Mouse (Mus musculus) G1E-ER4 (cell line): ENCODE results near the gene Tpm3. TPM values are rescaled to one million over a fixed set of nuclear protein-coding genes. Genes with fewer than 3 reads are reported as not detected.

Experiments
- GATA1 ChIP-seq: IDR thresholded peaks from one replicate; pipeline ENCODE4 v1.8.0; 2012; ENCODE audit warnings: low read length, inconsistent platforms
- polyA plus RNA-seq: library from polyadenylated mRNA; stranded (reverse); fragments of >175 nt; gene quantifications from 2 replicates; pipeline ENCODE4 v1.2.3, GENCODE M21; 2012

The Tpm3 gene
- polyA plus RNA-seq, 1 experiment = 266 TPM

- TF ChIP-seq GATA1 = no peak
These were observed 31.5 kb downstream of the Tpm3 start, which contains the start of gene Nup210l for GRCm38 (mm10) chr3:90103938-90104337. Gene Nup210l (plus strand): TSS chr3:90104132.

DNA sequence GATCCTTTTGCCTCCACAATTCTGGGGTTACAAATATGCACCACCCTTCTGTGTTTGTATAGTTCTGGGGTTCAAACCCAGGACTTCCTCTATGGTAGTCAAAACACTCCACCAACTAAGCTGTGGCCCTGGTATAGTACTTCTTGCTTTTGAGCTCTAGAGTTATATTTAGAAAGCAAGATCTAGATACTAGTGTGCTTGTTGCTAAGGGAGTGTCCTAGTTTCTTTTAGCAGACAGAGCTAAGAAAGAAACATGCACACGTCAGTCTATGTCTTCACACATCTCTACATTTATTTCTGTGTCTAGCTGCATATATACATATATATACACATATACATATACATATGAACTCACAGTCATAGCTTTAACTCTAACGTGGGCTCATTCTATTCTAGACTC is 39.3 kb downstream of the Tpm3 start:
- no peak for TF ChIP-seq GATA1

GRCm38 (mm10) chr3:90114342-90114741 is 41.9 kb downstream of the Tpm3 start:
- TF ChIP-seq GATA1 = no peak

DNA sequence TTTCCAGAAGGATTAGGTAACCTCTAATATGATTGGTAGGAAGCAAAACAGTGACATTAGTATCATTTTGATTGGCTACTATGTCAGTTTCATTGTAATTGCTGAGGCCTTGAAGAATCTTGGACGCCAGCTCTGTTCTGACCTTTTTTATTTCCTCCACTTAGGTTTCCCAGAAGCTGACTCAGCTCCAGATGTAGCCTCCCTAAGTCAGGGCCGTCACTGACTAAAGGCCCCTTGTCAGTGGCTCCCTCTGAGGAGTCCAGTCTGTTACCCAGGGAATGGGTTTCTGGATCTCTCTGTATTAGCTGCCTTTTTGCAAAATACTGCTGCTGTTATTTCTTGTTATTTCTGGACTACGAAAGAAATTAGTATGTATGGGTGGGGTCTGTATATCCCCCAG is 43.1 kb downstream of the Tpm3 start:
- no peak for TF ChIP-seq GATA1

DNA sequence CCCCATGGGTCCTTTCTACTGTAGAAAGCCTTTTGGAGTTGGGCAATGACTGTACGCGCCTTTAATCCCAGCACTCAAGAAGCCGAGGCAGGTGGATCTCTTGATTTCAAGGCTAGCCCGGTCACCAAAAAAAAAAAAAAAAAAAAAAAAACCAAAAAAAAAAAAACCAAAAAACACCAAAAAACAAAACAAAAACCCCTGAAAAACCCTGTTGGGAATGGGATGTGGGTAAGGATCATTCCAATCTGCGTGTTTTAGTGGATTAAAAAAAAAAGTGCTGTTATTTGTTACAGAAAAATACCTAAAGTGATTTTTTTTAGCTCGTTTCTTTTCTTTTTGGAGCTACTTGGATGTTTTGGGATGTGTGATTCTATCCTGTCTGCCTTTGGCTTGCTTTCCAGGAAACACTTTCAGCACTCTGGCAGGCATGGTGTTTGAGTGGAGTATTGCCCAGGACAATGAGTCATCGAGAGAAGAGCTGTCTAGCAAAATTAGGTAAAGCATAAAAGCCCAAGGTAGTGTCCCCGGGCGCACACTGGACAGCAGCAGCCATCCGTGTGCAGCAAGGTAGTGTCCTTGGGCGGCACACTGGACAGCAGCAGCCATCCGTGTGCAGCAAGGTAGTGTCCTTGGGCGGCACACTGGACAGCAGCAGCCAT is 45.8 kb downstream of the Tpm3 start:
- TF ChIP-seq GATA1 = no peak

DNA sequence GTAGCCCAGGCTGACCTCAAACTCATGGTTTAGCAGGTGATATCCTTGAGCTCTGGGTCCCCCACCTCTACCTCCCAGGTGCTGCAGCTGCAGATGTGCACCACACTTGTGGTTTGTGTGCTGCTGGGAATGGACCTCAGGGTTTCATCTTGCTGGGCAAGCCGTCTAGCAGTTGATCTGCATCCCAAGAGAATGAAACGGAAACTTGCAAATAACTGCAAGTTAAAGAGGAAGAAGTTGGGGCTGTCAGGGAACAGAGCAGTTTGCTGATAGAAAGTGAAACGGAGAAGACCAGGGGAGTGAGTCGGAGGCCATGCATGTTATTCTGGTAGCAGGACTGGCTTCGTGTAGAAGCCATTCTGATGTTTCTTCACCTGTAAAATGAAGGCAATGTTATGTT is 53.3 kb downstream of the Tpm3 start:
- no peak for TF ChIP-seq GATA1

- TF ChIP-seq GATA1 = no peak
These were observed 55.4 kb downstream of the Tpm3 start for GRCm38 (mm10) chr3:90127881-90128280.

GRCm38 (mm10) chr3:90132745-90133144 is 60.3 kb downstream of the Tpm3 start:
- TF ChIP-seq GATA1 = no peak

- no peak for TF ChIP-seq GATA1
These were observed 60.9 kb downstream of the Tpm3 start for GRCm38 (mm10) chr3:90133331-90133730.

- TF ChIP-seq GATA1 = no peak
These were observed 62.0 kb downstream of the Tpm3 start for GRCm38 (mm10) chr3:90134483-90134882.

GRCm38 (mm10) chr3:90134993-90135392 is 62.5 kb downstream of the Tpm3 start:
- TF ChIP-seq GATA1 = no peak

DNA sequence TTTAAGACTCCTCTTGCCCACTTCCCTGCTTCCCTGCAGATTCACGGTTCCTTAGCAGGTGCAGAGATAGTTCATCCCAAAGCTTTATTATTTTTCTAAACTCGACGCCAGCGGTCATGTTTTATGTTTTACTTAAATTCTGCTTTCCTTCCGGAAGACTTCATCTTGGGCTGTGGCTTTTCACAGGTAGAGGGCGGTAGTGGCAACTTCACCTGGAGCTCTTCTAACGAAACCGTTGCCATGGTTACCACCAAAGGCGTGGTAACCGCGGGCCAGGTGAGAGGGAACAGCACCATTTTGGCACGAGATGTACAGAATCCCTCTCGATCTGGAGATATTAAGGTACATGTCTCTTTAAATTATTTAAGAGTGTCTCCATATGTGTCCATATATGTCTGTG is 64.2 kb downstream of the Tpm3 start:
- TF ChIP-seq GATA1 = no peak

DNA sequence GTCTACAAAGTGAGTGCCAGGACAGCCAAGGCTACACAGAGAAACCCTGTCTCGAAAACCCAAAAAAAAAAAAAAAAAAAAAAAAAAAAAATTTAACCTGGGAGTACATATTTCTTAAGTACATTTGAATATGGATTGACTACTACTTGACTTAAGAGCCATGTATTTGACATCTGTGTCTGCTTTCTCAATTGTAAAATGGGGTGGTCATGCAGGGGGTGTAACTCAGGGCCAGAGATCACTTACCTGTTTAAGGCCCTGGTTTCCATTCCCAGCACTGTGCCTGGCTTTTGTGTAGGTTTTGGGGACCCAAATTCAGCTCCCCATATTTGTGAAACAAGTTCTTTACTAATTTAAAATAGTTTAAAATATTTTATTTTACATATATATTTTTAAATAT is 65.2 kb downstream of the Tpm3 start:
- TF ChIP-seq GATA1 = no peak

DNA sequence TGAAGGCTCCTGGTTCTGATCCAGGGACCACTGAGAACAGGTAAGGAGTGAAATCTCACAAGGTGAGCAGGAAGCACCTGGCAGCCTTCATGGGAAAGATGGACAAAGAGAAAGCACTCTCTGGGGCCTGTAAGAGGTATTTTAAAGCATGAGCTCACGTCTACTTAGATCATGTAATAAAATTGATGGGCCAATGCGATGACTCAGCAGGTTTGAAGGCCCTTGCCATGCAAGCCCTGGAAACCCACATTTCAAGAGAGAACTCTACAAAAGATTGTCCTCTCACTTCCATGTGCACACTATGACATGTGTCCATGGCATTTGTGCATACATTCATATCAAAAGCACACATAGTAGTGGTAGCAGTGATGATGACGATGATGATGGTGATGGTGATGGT is 67.5 kb downstream of the Tpm3 start:
- no peak for TF ChIP-seq GATA1

DNA sequence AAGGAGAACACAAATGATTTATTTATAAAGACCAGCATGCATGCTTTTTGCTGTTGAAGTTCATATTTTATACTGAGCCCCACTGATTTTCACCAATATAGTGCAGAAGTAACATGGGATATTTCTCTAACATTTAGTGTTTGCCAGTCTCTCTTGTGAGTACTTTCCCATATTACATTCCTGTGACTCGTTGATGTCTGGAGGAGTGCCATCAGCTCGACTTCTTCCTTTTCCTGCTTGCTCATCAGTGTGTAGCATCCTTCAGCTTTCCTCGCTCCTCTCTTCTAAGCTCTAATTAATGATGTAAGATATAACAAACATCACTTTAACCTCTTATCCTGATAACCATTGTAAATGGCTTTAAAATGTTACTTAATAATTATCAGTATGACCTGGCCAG is 73.0 kb downstream of the Tpm3 start:
- no peak for TF ChIP-seq GATA1

DNA sequence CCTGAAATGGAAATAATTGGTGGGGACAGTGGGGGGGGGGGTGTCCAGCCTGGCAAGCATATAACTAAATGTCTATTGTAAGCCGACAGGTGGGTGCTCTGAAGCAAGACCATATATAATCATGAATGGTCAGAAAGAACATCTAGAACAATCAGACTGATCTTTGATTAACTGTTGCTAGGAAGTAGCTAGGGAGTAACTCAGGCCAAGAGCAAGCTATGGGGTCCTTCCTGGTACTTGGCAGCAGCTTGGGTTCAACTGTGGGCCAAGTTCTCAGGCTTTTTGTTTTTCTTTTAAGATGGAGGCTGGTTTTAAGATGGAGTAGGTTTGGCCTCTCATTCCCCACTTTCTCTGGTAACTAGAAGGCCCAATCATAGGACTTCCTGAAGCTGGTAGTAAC is 74.2 kb downstream of the Tpm3 start:
- no peak for TF ChIP-seq GATA1

Other genes with a start within 250 kb of the Tpm3 start
- gene She, start 241.3 kb upstream of the Tpm3 start, polyA plus RNA-seq = not detected in 2 replicates
- not detected in 2 replicates for gene Il6ra, start 159.5 kb upstream of the Tpm3 start, polyA plus RNA-seq
- not detected in 2 replicates for gene Atp8b2, start 109.1 kb upstream of the Tpm3 start, polyA plus RNA-seq
- gene Hax1, start 73.9 kb upstream of the Tpm3 start, polyA plus RNA-seq = 17.4 and 50.6 TPM in 2 replicates
- 19.8 and 35.4 TPM in 2 replicates for gene 4933434E20Rik, start 21.0 kb upstream of the Tpm3 start, polyA plus RNA-seq
- 158 and 183 TPM in 2 replicates for gene Ubap2l, start 20.0 kb upstream of the Tpm3 start, polyA plus RNA-seq
- not detected in 2 replicates for gene Nup210l, start 31.5 kb downstream of the Tpm3 start, polyA plus RNA-seq
- gene Rps27, start 141.0 kb downstream of the Tpm3 start, polyA plus RNA-seq = 121 and 183 TPM in 2 replicates
- 2.3 and 2.4 TPM in 2 replicates for gene Rab13, start 141.0 kb downstream of the Tpm3 start, polyA plus RNA-seq
- 86.1 and 122 TPM in 2 replicates for gene Jtb, start 158.9 kb downstream of the Tpm3 start, polyA plus RNA-seq
- gene Creb3l4, start 170.9 kb downstream of the Tpm3 start, polyA plus RNA-seq = not detected in 2 replicates
- gene Slc39a1, start 175.5 kb downstream of the Tpm3 start, polyA plus RNA-seq = 14.3 and 15.6 TPM in 2 replicates
- gene Crtc2, start 181.5 kb downstream of the Tpm3 start, polyA plus RNA-seq = 40.3 and 49.3 TPM in 2 replicates
- gene Dennd4b, start 192.5 kb downstream of the Tpm3 start, polyA plus RNA-seq = 66.1 and 104 TPM in 2 replicates
- 3.0 and 3.6 TPM in 2 replicates for gene Gatad2b, start 220.5 kb downstream of the Tpm3 start, polyA plus RNA-seq